Mouse (Mus musculus): ENCODE measurements around the gene Gstm5. TPM values are rescaled to one million over a fixed set of nuclear protein-coding genes. Genes with fewer than 3 reads are reported as not detected.

Gstm5 gene
- polyA plus RNA-seq, 1 experiment from 2014 or later: 166 TPM

GRCm38 (mm10) chr3:107917783-107918408 is 22.3 kb downstream of the Gstm5 start:
- no peak overlapping the region for H3K27ac ChIP-seq (ENCODE audit: low read length)
- 60% methylated on average over 7 of the region's 7 CpGs for WGBS
- no peaks in the 10 kb centered on the region for H3K36me3 ChIP-seq (ENCODE audit: control insufficient read depth, insufficient read depth, low read length)
- H3K27me3 ChIP-seq (ENCODE audit: control insufficient read depth, insufficient read depth, low read length): no peaks in the 10 kb centered on the region
- H3K4me3 ChIP-seq (ENCODE audit: low read depth, low read length): no peak overlapping the region
- no peaks in the 10 kb centered on the region for H3K4me1 ChIP-seq (ENCODE audit: control insufficient read depth, insufficient read depth, low read length)
- H3K9me3 ChIP-seq (ENCODE audit: control insufficient read depth, low read depth, low read length): no peaks in the 10 kb centered on the region
- no peak overlapping the region for H3K9ac ChIP-seq (replicated peaks; ENCODE audit: low read depth, low read length)
- no peak overlapping the region for H3K4me2 ChIP-seq (replicated peaks; ENCODE audit: low read depth, low read length)
- no peak for ATAC-seq (ENCODE audit: insufficient number of reproducible peaks, insufficient read depth, low FRiP score, low read depth)

GRCm38 (mm10) chr3:107920348-107920747 is 24.7 kb downstream of the Gstm5 start:
- ATAC-seq (ENCODE audit: insufficient number of reproducible peaks, insufficient read depth, low FRiP score, low read depth): no peak
- H3K9me3 ChIP-seq (ENCODE audit: control insufficient read depth, low read depth, low read length): no peaks in the 10 kb centered on the region
- H3K27ac ChIP-seq (ENCODE audit: low read length): no peak overlapping the region
- 90% methylated on average over 5 of the region's 5 CpGs for WGBS
- H3K4me3 ChIP-seq (ENCODE audit: low read depth, low read length): no peak overlapping the region
- no peaks in the 10 kb centered on the region for H3K4me1 ChIP-seq (ENCODE audit: control insufficient read depth, insufficient read depth, low read length)
- H3K9ac ChIP-seq (replicated peaks; ENCODE audit: low read depth, low read length): no peak overlapping the region
- H3K27me3 ChIP-seq (ENCODE audit: control insufficient read depth, insufficient read depth, low read length): no peaks in the 10 kb centered on the region
- H3K4me2 ChIP-seq (replicated peaks; ENCODE audit: low read depth, low read length): no peak overlapping the region
- H3K36me3 ChIP-seq (ENCODE audit: control insufficient read depth, insufficient read depth, low read length): no peaks in the 10 kb centered on the region

DNA sequence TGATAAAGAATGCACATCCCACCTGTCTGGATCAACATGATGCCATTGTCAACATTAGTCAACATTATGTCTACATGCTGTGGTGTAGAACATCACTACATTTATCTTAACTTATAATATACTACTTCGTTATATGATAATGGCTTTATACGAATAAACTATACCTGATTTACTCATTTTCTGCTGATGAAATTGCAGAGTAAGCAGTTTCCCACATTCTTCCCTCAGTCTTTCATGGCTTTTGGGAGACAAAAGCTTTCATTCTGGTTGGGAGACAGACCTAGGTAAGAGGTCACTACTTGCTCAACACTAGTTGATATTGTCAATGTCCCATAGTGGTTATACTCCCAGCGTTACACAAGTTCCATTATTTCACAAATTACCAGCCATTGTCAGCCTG is 29.7 kb downstream of the Gstm5 start:
- H3K27me3 ChIP-seq (ENCODE audit: control insufficient read depth, insufficient read depth, low read length): no peaks in the 10 kb centered on the region
- WGBS: 93% methylated on average over 3 of the region's 3 CpGs
- no peaks in the 10 kb centered on the region for H3K36me3 ChIP-seq (ENCODE audit: control insufficient read depth, insufficient read depth, low read length)
- H3K4me3 ChIP-seq (ENCODE audit: low read depth, low read length): no peak overlapping the region
- no peaks in the 10 kb centered on the region for H3K4me1 ChIP-seq (ENCODE audit: control insufficient read depth, insufficient read depth, low read length)
- no peak overlapping the region for H3K4me2 ChIP-seq (replicated peaks; ENCODE audit: low read depth, low read length)
- no peaks in the 10 kb centered on the region for H3K9me3 ChIP-seq (ENCODE audit: control insufficient read depth, low read depth, low read length)
- no peak for ATAC-seq (ENCODE audit: insufficient number of reproducible peaks, insufficient read depth, low FRiP score, low read depth)
- H3K27ac ChIP-seq (ENCODE audit: low read length): no peak overlapping the region
- H3K9ac ChIP-seq (replicated peaks; ENCODE audit: low read depth, low read length): no peak overlapping the region

DNA sequence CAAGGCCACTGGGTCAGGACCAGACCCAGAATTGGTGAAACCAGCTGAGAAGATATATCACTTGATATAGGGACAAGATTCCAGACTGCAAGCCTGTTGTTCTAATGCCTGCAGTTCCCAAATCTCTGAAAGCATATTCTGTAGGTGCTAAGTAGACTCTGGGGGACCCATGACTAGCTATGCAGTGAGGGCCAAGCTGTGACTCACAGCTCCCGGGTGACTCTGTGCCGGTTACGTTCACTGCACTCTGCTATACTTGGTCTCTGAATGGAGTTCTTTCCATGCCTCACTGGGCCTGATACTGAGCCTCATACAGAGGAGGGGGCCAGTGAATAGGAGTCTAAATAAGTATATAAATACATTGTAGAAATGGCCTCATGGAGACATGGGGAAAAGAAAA is 32.2 kb downstream of the Gstm5 start:
- no peak for ATAC-seq (ENCODE audit: insufficient number of reproducible peaks, insufficient read depth, low FRiP score, low read depth)
- H3K27ac ChIP-seq (ENCODE audit: low read length): no peak overlapping the region
- no peak overlapping the region for H3K9ac ChIP-seq (replicated peaks; ENCODE audit: low read depth, low read length)
- 84% methylated on average over 3 of the region's 3 CpGs for WGBS
- no peak overlapping the region for H3K4me2 ChIP-seq (replicated peaks; ENCODE audit: low read depth, low read length)
- H3K9me3 ChIP-seq (ENCODE audit: control insufficient read depth, low read depth, low read length): no peaks in the 10 kb centered on the region
- H3K27me3 ChIP-seq (ENCODE audit: control insufficient read depth, insufficient read depth, low read length): no peaks in the 10 kb centered on the region
- H3K4me1 ChIP-seq (ENCODE audit: control insufficient read depth, insufficient read depth, low read length): no peaks in the 10 kb centered on the region
- H3K4me3 ChIP-seq (ENCODE audit: low read depth, low read length): no peak overlapping the region
- no peaks in the 10 kb centered on the region for H3K36me3 ChIP-seq (ENCODE audit: control insufficient read depth, insufficient read depth, low read length)

DNA sequence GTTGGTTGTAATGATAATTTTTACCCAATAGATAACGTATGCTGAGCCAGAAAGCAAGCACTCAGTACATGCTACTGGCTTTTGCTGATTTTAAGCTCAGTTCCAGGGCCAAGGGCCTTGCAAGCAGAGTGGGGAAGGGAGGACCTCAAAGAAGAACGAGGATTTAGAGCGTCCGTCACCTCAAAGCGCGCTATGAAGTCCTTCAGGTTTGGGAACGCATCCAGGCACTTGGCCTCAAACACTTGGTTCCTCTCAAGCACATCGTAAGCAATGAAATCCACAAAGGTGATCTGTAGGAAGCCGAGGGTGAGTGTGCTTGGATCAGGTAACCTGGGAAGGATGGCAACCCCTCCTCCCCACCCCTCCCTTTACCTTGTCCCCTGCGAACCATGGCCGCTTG is 33.1 kb downstream of the Gstm5 start:
- Histone ChIP-seq H3K9ac (replicated peaks; ENCODE audit: low read depth, low read length) (no peak overlapping the region), H3K4me3 (ENCODE audit: low read depth, low read length) (no peak overlapping the region), H3K36me3 (ENCODE audit: control insufficient read depth, insufficient read depth, low read length) (no peaks in the 10 kb centered on the region), H3K4me2 (replicated peaks; ENCODE audit: low read depth, low read length) (no peak overlapping the region), H3K27me3 (ENCODE audit: control insufficient read depth, insufficient read depth, low read length) (no peaks in the 10 kb centered on the region), H3K9me3 (ENCODE audit: control insufficient read depth, low read depth, low read length) (no peaks in the 10 kb centered on the region), H3K4me1 (ENCODE audit: control insufficient read depth, insufficient read depth, low read length) (no peaks in the 10 kb centered on the region), H3K27ac (ENCODE audit: low read length) (no peak overlapping the region)
- no peak for ATAC-seq (ENCODE audit: insufficient number of reproducible peaks, insufficient read depth, low FRiP score, low read depth)
- WGBS: 80% methylated on average over 11 of the region's 11 CpGs

DNA sequence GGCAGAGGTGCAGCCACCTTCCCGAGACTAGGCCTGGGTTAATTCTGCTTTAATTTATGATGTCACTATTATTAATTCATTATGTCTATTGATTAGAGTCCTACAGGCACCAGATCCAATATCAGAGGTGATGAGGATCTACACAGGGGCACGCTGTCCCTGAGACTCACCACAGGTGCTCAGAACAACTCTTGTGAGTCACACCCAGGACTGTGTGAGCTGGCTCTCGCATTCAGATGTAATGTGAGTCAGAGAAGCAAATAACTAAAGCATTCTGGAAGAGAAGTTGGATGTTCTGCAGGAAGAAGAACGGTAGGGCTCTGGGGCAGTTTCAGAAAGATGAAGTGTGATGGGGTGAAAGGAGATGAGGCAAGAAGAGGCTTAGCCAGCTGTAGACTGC is 33.6 kb downstream of the Gstm5 start:
- H3K27ac ChIP-seq (ENCODE audit: low read length): no peak overlapping the region
- H3K27me3 ChIP-seq (ENCODE audit: control insufficient read depth, insufficient read depth, low read length): no peaks in the 10 kb centered on the region
- no peak overlapping the region for H3K4me2 ChIP-seq (replicated peaks; ENCODE audit: low read depth, low read length)
- H3K9me3 ChIP-seq (ENCODE audit: control insufficient read depth, low read depth, low read length): no peaks in the 10 kb centered on the region
- WGBS: 76% methylated on average over 4 of the region's 4 CpGs
- no peak for ATAC-seq (ENCODE audit: insufficient number of reproducible peaks, insufficient read depth, low FRiP score, low read depth)
- no peaks in the 10 kb centered on the region for H3K4me1 ChIP-seq (ENCODE audit: control insufficient read depth, insufficient read depth, low read length)
- no peak overlapping the region for H3K4me3 ChIP-seq (ENCODE audit: low read depth, low read length)
- H3K36me3 ChIP-seq (ENCODE audit: control insufficient read depth, insufficient read depth, low read length): no peaks in the 10 kb centered on the region
- no peak overlapping the region for H3K9ac ChIP-seq (replicated peaks; ENCODE audit: low read depth, low read length)

- 83% methylated on average over 4 of the region's 4 CpGs for WGBS
- Histone ChIP-seq H3K4me3 (ENCODE audit: low read depth, low read length) (no peak overlapping the region), H3K27ac (ENCODE audit: low read length) (no peak overlapping the region), H3K27me3 (ENCODE audit: control insufficient read depth, insufficient read depth, low read length) (no peaks in the 10 kb centered on the region), H3K9ac (replicated peaks; ENCODE audit: low read depth, low read length) (no peak overlapping the region), H3K36me3 (ENCODE audit: control insufficient read depth, insufficient read depth, low read length) (no peaks in the 10 kb centered on the region), H3K9me3 (ENCODE audit: control insufficient read depth, low read depth, low read length) (no peaks in the 10 kb centered on the region), H3K4me1 (ENCODE audit: control insufficient read depth, insufficient read depth, low read length) (no peaks in the 10 kb centered on the region), H3K4me2 (replicated peaks; ENCODE audit: low read depth, low read length) (no peak overlapping the region)
- no peak for ATAC-seq (ENCODE audit: insufficient number of reproducible peaks, insufficient read depth, low FRiP score, low read depth)
Observed at GRCm38 (mm10) chr3:107929731-107930130, 34.1 kb downstream of the Gstm5 start.

- Histone ChIP-seq H3K4me3 (ENCODE audit: low read depth, low read length) (peak overlapping the region; percentile 17), H3K4me2 (replicated peaks; ENCODE audit: low read depth, low read length) (peak overlapping the region; percentile 36), H3K36me3 (ENCODE audit: control insufficient read depth, insufficient read depth, low read length) (no peaks in the 10 kb centered on the region), H3K4me1 (ENCODE audit: control insufficient read depth, insufficient read depth, low read length) (no peaks in the 10 kb centered on the region), H3K9me3 (ENCODE audit: control insufficient read depth, low read depth, low read length) (no peaks in the 10 kb centered on the region), H3K27me3 (ENCODE audit: control insufficient read depth, insufficient read depth, low read length) (no peaks in the 10 kb centered on the region), H3K9ac (replicated peaks; ENCODE audit: low read depth, low read length) (no peak overlapping the region), H3K27ac (ENCODE audit: low read length) (peak overlapping the region; percentile 66; the same call in 1 of the 2 replicates)
- WGBS: 71% methylated on average over 2 of the region's 2 CpGs
- ATAC-seq (ENCODE audit: insufficient number of reproducible peaks, insufficient read depth, low FRiP score, low read depth): no peak
Observed at GRCm38 (mm10) chr3:107931134-107931533, 35.5 kb downstream of the Gstm5 start.

GRCm38 (mm10) chr3:107931670-107932069 is 36.0 kb downstream of the Gstm5 start, which contains the start of gene Gstm7:
Gstm7 (minus strand) TSS chr3:107931817.
- peak within 1 kb of the TSS; percentile 66; the same call in 1 of the 2 replicates for H3K27ac ChIP-seq (ENCODE audit: low read length)

More at GRCm38 (mm10) chr3:107931670-107932069, 36.0 kb downstream of the Gstm5 start, which contains the start of gene Gstm7:
- Histone ChIP-seq H3K4me1 (ENCODE audit: control insufficient read depth, insufficient read depth, low read length) (no peaks in the 10 kb centered on the region), H3K36me3 (ENCODE audit: control insufficient read depth, insufficient read depth, low read length) (no peaks in the 10 kb centered on the region), H3K27me3 (ENCODE audit: control insufficient read depth, insufficient read depth, low read length) (no peaks in the 10 kb centered on the region), H3K9ac (replicated peaks; ENCODE audit: low read depth, low read length) (no peak within 1 kb of the TSS), H3K4me3 (ENCODE audit: low read depth, low read length) (peak within 1 kb of the TSS; percentile 17), H3K4me2 (replicated peaks; ENCODE audit: low read depth, low read length) (peak within 1 kb of the TSS; percentile 36), H3K9me3 (ENCODE audit: control insufficient read depth, low read depth, low read length) (no peaks in the 10 kb centered on the region)
- 4% methylated on average over 10 of the region's 10 CpGs for WGBS
- ATAC-seq (ENCODE audit: insufficient number of reproducible peaks, insufficient read depth, low FRiP score, low read depth): peak; percentile 96
